Mouse (Mus musculus) neutrophil, adult 5-6 weeks (primary cell): ENCODE measurements around the gene Olfr960. TPM values are rescaled to one million over a fixed set of nuclear protein-coding genes. Genes with fewer than 3 reads are reported as not detected.

Source experiments
- ATAC-seq: fragments of 151-379, 151-347 bp; 2 replicates; pipeline ENCODE4 v1.8.0; 2017; ENCODE audit warnings: mild to moderate bottlenecking, moderate TSS enrichment; ENCODE audit not compliant: insufficient number of reproducible peaks, poor library complexity, low FRiP score, severe bottlenecking; ENCODE audit errors: extremely low read depth
- total RNA-seq: library from RNA; stranded (forward); fragments of 200-1000 nt; gene quantifications from 2 replicates; pipeline ENCODE4 v1.2.3, GENCODE M21; 2017

The Olfr960 gene
- not detected in 2 replicates for total RNA-seq

GRCm38 (mm10) chr9:39621073-39621472 is at the start of gene Olfr960:
Gene Olfr960, plus strand, starts transcription at chr9:39621373.
- ATAC-seq, result no peak

DNA sequence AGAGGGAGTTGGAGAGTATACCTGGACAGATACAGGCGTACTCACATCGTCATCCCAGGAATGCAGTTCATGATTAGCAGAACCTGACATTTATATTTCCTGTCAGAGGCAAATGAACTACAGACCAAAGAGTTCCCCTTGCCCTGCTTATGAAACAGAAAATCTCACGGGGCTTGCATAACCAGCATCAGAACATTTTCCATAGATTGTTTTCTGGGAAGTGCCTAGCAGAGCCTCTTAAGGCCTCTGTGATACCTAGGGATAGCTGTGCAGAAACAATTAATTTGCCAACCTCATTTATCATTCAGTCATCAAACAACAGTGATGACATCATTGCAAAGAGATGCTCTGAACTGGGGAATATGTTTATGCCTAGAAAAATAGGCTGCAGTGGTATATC is 45.7 kb upstream of the Olfr960 start, which contains the start of gene Olfr959:
Olfr959 (minus strand) TSS at position 101 of the 400 bp plus-strand sequence.
- ATAC-seq, result no peak

DNA sequence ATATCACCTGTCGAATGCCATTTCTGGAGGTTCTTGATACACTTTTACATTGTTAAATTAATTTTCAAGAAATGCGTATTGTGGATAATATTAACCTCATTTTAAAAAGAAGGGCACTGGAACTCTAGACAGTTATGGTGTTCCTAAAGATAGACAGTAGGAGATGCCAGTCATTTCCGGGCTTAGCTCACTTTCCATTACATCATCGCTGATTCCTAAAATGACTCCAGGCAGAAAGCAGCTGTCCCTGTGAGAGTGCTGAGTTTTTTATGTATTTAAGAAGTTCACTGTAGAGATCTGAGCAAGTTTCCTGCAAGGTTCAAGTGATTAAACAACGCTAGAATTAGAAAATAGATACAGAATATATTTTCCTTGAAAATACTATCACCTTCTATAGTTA is 44.1 kb upstream of the Olfr960 start:
- no peak for ATAC-seq

DNA sequence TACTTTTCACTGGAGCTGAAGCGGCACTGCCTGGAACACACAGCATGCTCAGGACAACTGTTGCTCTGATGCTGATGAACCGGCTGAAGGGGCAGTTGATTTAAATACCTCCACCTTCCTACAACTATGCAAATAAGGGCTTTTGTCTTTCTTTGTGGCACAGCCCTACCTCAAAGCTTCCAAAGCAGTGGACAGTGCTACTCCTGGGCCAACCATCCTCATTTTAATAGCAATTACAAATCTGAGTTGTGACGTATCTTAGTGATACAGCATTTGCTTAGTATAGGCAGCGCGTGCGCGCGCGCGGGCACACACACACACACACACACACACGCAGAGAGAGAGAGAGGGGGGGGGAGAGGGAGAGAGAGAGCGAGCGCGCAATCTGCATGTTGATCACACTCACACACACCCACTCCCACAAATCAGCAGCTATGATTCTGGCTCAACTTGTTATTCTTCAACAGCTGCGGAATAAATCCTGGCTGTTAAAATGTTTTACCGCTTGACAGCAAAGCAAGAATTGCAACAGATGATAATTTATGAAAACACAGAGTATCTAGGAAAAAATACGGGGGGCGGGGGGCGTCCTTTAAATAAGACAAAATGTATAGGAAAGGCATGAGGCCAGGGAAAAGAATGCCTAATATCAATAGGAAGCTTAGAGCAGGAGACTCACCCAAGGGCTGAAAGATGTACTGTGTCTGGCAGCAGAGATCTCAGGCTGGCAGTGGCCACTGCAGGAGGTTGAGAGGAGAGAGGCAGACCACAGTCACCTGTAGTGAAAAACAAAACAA is 18.4 kb upstream of the Olfr960 start:
- ATAC-seq, result no peak

DNA sequence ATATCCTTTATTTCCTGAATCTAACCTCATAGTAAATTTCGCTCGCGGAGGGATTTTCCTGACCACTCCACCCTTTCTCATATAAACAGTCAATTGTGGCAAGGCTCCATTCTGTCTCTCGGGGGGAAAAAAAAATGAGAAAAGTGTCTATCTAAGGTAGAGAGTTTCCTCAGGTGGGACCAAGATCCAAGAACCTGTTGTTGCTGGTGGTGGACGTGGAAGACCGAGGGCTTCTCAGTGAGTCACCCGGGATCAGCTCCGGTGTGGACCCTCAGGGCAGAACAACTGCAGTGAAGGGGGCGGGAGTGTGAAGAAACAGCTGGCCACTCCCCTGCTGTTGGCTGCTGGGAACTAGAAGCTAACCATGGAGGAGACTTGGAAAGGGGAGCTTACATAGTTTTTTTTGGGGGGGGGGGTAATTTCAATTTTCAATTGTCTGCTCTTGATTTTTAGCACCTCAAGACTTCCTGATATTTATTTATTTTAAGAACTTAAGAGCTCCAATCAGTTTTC is 17.8 kb upstream of the Olfr960 start:
- no peak for ATAC-seq

DNA sequence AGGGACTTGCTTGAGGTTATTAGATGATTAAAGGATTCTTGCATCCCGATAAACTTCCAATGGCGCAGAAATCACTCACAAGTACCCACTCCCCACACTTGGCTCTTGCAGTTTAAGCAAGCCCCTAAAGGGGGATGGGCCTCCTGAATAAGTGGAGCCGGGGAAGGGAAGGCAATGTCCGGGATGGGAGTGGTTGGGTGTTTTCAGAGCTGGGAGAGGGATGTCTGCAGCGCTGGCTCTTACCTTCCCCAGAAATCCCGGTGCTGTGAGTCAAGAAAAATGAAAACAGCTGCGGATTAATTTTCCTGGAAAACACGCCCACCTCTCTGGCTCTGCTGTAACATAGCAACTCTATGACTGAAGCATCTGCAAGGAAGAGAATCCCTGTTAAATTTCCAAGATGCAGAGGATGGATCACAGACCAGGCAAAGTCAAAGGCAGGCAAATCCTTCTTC is 17.1 kb upstream of the Olfr960 start, which contains the start of gene AW551984:
AW551984 (minus strand) TSS at position 405 of the 455 bp plus-strand sequence.
- no peak for ATAC-seq

DNA sequence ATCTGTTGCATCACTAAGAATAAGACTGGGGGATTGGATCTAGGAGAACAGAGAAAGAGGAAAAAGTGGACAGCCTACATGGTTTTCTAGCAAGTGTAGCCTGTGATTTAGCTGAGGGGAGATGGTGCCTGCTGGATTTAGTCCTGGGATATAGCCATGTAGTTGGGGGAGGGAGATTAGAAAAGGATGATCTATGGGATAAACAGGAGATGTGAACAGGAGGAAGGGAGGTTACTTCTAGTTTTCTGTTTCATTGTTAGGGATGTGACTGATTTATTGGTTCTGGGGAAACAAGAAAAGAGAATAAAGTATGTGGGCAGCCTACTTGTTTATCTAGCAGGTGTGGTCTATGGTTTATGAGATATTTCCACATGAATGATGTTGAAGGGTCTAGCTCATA is 12.7 kb upstream of the Olfr960 start:
- ATAC-seq, result no peak

- ATAC-seq, result no peak
These were observed 10.8 kb upstream of the Olfr960 start, which contains the start of gene Olfr148 for GRCm38 (mm10) chr9:39610355-39610754. Gene Olfr148, plus strand, starts transcription at chr9:39610655.

DNA sequence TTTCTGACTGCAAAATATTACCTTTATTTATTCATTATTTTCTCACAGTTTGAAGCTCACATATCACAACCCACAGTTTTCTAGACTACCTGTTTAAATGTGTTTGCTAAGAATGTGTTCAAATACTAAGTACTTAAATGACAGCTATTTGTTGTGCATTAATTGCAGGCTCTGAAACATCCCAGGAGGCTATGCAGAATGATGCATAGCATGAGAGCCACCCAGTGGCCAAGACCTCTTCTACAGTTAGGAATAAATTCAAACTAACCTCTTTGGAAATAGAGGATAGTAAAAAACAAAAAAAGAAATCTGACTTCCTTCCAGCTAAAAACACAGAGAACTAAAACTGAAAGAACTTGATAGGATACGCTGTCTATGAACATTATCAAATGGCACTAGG is 9.2 kb upstream of the Olfr960 start:
- ATAC-seq, result no peak

- no peak for ATAC-seq
These were observed 2.6 kb downstream of the Olfr960 start for GRCm38 (mm10) chr9:39623783-39624182.

- ATAC-seq, result no peak
These were observed 3.5 kb downstream of the Olfr960 start for GRCm38 (mm10) chr9:39624711-39625110.

DNA sequence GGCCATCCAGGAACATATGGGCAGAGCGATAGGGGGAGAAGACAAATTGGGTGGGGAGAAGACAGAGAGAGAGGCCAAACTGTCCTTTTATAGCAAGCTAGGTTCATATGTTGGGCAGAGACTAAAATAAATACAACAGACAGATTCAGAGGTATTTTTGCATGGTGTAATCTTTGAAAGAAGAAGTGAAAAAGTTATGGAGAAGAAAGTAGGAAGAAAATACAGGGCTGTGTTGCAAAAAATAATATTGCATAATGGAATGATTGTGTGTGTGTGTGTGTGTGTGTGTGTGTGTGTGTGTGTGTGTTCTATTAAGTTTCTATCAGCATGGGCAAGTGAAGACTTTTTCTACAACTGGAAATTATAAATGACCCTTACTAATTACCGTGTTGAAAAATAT is 7.9 kb downstream of the Olfr960 start:
- ATAC-seq, result no peak

- ATAC-seq, result no peak
These were observed 12.9 kb downstream of the Olfr960 start for GRCm38 (mm10) chr9:39633913-39634594.

- no peak for ATAC-seq
These were observed 23.6 kb downstream of the Olfr960 start, which contains the start of gene Olfr961 for GRCm38 (mm10) chr9:39644785-39645184. Gene Olfr961, plus strand, starts transcription at chr9:39645085.

DNA sequence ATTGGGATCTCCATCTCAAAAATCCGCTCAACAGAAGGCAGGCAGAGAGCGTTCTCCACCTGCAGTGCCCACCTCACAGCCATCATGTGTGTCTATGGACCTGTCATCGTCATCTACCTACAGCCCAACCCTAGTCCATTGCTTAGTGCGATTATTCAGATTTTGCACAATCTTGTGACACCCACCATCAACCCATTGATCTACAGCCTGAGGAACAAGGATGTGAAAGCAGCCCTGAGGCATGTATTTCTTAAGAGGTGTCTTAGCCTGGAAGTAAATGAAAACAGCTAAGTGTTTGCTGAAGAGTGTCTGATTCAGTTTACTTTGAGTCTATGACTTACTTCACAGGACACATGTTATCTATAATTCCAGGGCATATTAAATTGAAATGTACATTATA is 26.2 kb downstream of the Olfr960 start:
- no peak for ATAC-seq

GRCm38 (mm10) chr9:39654756-39655396 is 33.7 kb downstream of the Olfr960 start:
- ATAC-seq, result no peak

GRCm38 (mm10) chr9:39666905-39667304 is 45.7 kb downstream of the Olfr960 start, which contains the start of gene Olfr963:
Gene Olfr963, plus strand, starts transcription at chr9:39667205.
- no peak for ATAC-seq

GRCm38 (mm10) chr9:39669723-39670122 is 48.5 kb downstream of the Olfr960 start:
- no peak for ATAC-seq
